Mouse (Mus musculus) WW6 (cell line): ENCODE measurements around the gene Hectd3.

ENCODE experiments used
- DNase-seq: peaks from one replicate; pipeline ENCODE4 v3.0.0-alpha.2; 2013; ENCODE audit warnings: low read depth, low spot score

Gene Hectd3

DNA sequence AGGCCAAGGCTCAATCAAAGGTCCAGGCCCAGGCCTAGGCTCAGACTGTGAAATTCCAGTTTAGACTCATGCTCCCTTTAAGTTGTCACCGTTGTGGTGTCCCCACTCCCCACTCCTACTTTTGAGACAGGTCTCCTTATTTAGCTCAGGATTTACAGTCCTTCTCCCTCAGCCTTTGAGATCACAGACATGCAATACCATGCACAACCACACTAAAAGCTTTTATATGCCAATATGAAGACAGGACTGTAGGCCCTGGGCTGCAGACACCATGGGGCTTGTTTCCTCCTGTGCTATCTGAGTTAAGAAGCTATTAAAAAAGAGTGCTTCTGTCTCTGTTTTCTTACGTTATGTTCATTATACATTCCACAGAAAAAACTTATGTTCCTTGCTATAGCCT is 22.6 kb downstream of the Hectd3 start:
- DNase-seq, result no peak

DNA sequence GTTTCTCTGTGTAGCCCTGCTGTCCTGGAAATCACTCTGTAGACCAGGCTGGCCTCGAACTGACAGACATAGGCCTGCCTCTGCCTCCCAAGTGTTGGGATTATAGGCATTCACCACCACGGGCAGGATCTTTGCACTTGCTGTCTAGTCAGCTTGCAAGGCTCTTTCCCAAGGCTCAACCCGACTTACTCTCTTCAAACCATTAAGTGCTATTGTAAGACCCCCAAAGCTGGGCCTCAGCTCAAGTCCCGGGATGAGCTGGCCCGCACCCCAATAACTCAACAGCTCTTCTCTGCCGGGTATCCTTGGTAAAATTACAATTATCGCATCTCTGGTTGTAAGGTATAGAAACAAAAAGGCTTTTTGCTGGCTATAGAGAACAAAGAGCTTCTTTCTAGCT is 23.2 kb downstream of the Hectd3 start:
- no peak for DNase-seq

DNA sequence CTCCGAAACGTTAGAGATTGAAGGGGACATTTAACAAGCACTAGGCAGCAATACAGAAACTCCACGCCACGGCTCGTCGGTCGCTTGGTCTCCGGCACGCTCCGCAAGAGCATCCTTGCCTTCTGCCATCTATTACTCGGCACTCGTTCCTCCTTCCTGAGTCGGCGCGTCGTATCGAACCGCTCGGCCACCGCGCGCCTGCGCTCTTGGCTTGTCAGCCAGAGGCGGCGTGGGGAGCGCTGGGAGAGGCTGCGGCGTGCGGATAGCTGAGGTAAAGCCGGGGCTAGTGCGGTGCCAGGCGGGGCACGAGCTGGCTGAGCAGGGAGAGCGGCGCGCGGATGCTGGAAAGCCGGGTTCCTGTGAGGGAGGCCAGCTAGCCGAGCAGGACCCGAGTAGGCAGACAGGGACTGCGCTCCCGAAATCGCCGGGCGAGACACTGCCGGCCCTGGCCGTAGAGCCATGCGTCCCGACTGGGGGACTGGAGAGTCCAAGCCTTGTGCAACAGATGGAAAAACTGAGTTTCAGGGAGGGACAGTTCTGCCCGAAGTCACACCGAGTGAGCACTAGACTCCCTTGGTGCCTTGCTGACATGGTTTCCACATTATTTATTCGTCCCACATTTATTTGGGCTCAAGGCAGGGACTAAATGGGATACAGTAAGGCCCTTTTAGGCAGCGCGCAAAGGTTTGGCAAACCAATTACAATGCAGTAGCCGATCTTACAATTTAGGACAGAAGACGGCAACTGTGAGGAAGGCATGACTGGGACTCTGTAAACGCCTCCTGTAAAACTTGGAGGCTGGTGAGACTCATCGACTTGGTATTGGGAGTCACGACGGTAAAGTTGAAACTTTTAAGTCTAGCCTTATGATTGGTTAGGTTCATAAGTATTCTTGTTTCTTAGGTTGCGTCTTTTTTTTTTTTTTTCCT is 24.4 kb downstream of the Hectd3 start, which contains the start of gene Eif2b3:
TSS of gene Eif2b3 (plus strand) at position 197 of the 929 bp plus-strand sequence.
- peak; percentile 81 for DNase-seq

DNA sequence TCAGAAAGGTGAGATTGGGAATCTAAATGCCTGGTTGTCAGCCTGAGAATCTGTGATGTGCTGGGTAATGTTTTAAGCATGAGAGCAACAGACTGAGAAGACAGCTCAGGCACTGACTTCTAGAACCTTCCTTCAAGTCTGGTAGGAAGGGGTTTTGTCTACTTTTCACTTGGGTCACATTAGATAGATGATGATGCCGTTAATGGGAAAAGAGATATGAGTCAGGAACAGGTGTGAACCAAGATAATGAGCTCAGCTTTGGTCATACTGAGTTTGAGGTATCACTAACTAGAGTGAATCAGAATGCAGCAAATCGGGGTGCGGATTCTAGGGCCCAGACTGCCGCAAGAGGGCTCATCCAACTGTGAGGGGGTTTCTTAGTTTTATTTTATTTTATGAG is 28.4 kb downstream of the Hectd3 start:
- DNase-seq, result no peak

DNA sequence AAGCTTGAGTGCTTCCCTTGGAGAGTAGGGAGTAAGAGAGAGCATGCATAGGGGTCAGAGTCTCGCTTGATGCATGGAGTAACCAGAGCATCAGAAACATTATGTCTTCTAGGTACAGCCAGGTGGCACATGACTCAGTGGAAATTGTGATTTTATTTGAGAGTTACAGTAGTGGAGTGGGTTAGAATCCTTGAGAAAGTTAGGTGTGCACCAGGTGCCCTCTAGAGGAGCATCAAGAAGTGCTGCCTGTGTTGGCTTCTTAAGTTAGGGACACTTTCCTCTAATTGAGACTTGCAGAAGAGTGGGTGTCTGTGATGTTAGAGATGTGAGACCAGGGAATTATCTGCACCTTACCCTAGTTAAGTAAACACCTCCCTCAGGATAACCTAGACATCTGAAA is 36.0 kb downstream of the Hectd3 start:
- no peak for DNase-seq

DNA sequence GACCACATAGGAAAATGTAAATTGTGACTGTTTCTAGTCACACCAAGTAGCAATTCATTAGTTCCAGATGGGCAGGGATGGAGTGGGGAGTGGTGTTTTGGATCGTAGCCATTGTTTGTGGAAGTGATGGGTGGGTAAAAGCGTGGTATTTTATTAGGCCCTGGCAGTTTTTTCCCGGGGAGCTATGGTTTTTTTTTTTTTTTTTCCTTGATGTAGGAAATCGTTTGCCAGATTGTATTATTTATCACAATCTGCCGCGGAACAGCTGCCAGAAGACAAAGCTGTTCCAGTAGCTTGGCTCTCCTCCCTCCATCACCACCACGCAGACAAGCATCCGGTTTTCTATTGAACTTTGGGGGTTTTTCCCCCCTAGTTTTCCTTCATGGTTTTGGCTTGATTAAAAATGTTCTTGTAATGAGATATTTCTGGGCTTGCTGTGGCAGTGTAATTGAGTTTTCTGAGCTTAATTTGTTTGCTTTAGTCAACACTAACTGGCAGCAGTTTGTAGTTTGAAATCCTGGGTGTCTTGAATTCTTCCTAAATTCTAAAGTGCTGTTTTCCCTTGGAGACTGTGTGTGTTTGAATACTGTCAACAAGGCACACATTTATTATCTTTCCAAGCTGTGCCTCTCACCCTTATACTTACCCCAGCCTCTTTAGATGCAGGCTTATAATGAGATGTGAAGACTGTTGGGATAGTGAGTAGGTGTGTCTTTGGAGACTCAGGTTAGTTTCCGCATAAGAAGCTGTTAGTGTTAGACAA is 45.0 kb downstream of the Hectd3 start:
- DNase-seq, result no peak

DNA sequence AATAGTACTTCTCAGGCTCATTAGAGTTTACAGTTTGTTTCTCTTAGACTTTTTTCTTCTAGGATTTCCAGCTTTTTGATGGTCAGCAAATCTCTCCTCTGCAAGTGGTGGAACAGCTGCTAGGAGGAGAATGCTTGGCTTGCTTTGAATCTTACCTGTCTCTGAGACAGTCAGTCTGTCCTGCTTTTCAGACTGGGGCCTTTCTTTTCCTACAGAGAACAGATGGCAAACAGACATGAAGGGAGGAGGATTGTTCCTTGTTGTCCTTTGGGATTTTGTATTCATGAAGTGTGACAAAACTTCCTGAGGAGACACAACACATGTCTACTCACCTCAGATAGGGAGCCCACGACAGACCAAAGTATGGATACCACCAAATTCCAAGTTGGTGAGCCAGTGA is 45.7 kb downstream of the Hectd3 start:
- no peak for DNase-seq

DNA sequence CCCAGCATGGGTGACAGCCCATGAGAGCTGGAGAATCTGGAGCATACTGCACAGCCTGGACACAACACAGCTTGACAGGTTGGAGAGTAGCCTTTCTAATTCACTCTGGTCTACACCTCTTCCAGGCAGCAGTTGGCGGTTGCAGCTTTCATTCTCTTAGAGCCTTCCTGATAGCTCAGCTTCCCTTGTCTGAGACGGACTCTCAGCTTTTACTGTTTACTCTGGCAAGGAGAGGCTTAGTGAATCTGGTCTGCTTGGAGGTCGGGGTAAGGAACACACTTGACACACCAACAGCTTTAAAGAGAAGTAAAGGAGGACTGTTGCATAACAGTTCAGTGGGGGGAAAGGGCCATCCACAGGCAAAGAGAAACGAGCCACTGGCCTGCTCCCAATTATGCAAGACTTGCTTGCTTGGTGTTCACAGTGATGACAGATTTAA is 46.2 kb downstream of the Hectd3 start:
- no peak for DNase-seq

DNA sequence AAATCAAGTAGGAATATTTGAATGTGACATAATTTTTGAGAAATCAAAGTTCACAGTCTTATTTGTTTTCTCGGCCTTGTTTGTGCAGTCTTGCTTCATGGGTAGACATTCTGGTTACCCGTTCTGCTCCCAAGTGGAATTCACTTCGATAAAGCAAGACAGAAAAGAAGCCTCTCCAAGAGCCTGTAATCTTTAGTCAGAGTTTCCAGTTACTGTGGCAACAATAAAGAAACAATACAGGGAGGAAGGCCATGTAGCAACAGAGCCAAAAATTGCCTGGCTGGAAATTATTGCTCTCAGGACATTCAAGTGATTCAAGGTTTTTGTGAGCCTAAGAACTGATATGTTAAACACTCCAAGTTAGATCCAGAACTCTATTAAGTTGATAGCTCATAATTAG is 53.7 kb downstream of the Hectd3 start:
- DNase-seq, result no peak

DNA sequence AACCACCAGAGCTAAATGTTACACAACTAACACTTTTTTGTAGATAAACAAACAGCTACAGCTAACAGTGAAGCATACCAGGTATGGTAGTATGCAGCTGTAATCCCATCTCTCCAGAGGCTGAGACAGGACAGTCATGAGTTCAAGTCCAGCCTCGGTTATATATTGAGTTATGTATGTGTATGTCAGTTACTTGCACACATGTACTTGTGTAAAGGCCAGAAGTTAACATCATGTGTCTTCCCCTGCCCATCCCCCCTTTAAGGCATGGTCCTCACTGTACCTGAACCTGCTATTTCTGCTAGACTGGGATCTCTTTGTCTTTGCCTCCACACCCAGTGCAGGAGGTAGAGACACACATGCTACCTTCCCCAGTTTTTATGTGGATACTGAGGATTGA is 54.4 kb downstream of the Hectd3 start:
- no peak for DNase-seq

DNA sequence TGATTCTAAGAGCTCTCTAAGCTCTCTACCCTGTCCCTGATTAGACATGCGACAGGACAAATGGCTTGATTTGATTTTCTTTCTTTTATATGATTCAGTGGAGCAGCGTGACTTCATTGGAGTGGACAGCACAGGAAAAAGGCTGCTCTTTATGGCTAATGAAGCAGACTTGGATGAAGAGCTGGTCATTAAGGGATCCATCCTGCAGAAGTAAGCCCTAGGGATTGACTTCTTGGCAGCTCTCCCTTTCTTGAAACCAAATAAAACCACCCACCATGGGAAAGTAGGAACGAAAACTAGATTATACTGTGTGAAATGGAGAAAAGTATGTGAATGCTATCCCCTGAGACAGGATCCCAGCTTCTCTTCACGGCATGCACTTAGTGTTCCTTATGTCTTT is 57.5 kb downstream of the Hectd3 start:
- no peak for DNase-seq

DNA sequence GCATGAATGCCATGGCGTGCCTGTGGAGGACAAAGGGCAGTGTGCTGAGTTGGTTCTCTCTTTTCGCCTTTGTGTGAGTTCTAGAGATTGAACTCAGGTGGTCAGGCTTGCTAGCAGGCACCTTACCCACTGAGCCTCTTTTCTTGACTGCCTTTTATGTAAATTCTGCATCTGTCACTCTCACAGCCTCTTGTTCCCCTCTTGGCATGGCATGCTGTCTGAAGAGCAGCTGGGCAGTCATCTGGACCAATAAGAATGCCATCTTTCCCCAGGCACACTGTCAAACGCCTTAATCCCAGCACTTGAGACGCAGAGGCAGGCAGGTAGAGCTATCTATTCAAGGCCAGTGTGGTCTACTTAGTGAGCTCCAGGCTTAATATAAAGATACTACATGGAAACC is 58.8 kb downstream of the Hectd3 start:
- DNase-seq, result no peak
